Mouse (Mus musculus): ENCODE results near the gene Cdh3. TPM values are rescaled to one million over a fixed set of nuclear protein-coding genes. Genes with fewer than 3 reads are reported as not detected.

Gene Cdh3
- not detected in 2 replicates for total RNA-seq (2015; ENCODE audit: low replicate concordance)
- not detected in 2 replicates for total RNA-seq (2017; ENCODE audit: low replicate concordance)

DNA sequence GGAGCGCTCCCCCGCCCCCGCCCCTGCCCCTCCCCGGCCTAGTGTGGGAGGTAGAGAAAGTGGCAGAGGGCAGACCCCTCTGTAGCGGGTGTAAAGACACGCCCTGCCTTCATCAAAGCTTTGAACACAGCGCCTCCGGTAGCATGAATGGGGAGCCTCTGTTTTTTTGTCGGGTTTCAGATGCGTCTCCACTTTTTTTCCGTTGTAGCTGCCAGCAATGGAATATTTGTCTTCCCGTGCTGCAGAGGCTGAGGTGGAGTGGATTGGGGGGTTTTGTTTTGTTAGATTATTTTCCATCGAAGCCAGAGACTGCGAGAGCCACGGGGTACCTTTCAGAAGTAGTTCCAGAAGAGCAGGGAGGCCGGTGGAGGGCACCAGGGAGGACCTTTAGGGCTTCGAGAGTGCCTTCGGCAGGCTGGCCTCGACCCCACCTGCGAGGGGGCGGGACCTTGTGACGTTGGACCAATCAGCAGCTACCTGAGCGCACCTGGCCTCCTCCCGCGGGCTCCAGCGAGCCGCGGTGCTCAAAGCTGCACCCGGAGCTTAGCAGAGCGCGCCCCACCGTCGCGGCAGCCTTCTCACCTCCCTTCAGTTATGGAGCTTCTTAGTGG, at the start of gene Cdh3:
TSS of gene Cdh3 (plus strand) at position 527 of the 611 bp plus-strand sequence.
- no peak for ATAC-seq (replicated peaks; ENCODE audit: low FRiP score, poor library complexity, severe bottlenecking)

DNA sequence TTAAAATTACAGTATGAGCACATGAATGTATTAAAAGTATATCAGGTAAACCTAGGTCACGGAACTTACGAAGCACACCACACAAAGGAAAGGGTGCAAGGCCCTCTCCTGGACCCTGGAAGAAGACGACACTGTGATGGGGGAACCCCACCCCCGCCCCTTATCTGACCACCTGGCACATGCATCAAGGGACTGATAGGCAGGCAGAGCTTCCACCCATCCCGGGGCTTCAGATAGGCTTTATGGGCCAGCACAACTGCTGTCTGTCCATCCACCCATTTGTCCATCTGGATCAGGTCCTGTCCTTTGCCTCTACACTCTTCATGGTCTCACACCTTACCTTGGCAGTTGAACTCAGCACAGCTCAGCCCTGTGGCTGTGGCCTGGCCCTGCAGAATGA, 48.6 kb upstream of the Cdh3 start:
- no peak for ATAC-seq (replicated peaks; ENCODE audit: low FRiP score, poor library complexity, severe bottlenecking)

DNA sequence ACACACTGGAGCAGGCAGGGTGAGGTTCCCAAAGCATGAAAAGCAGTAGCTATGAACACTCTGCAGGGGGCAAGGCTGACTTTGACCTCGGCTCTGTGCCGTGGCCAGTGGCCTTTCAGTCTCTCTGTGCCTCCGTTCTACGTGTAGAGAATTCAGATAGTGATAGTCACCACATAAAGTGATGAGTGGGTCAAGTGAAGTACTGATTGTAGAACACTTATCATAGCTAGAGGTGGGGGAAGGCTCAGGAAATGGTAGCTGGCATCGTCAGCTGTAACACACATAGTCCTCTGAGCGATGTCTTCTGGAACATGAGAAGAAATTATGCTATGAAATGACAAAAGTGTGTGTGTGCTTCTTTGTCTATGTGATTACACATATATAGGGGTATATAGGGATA, 46.9 kb upstream of the Cdh3 start:
- ATAC-seq (replicated peaks; ENCODE audit: low FRiP score, poor library complexity, severe bottlenecking), result no peak

GRCm38 (mm10) chr8:106469485-106469884, 41.2 kb upstream of the Cdh3 start:
- no peak for ATAC-seq (replicated peaks; ENCODE audit: low FRiP score, poor library complexity, severe bottlenecking)

DNA sequence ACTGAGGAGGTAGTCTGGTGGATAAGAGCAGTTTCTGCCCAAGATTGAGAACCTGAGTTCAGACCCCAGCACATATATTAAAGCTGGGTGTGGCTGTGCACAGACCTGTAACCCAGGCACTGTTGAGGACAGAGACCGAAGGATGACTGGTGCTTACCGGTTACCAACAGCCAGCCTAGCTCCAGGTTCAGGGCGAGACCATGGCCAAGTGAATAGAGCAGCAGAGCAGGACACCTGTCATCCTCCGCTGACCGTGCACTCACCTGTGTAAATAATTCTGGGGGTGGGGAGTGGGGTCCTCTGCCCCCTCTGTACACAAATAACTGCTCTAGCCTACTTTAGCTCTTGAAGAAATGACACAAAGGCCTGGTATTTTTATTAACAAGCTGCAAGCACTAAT, 36.7 kb upstream of the Cdh3 start:
- ATAC-seq (replicated peaks; ENCODE audit: low FRiP score, poor library complexity, severe bottlenecking), result no peak

DNA sequence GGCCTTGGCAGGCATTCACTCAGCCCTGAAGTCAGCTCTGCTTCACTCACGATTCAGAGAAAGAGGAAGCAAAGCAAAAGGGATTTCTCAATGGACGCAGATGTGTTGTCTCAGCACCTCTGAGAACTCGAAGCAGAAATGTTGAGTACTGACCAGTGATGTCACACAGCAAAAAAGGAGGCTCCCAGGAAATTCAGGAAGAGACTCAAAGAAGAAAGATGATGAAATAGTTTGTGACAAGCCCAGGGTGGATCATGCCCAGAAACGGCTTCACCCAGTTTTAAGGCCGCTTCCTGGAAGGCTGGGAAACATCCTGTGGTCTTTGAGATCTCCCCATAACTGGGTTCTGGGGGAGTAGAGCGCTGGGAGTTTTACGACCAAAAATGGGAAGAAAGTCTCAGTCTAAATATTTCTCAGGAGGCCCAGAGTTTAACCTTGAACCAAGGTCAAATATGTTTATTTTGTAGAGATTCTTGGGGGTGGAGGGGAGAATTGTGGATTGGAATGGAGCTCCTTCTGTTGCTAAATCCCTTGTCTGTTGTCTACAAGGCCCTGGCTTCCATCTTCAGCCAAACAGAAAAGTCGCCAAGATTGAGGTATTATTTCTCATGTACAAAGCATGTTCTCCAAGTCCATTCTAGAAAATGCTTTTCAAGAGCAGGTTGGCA, 10.5 kb upstream of the Cdh3 start, which contains the start of gene 6030452D12Rik:
TSS of gene 6030452D12Rik (plus strand) at position 505 of the 668 bp plus-strand sequence.
- ATAC-seq (replicated peaks; ENCODE audit: low FRiP score, poor library complexity, severe bottlenecking), result no peak

- no peak for ATAC-seq (replicated peaks; ENCODE audit: low FRiP score, poor library complexity, severe bottlenecking)
Measured at GRCm38 (mm10) chr8:106504241-106504640, 6.5 kb upstream of the Cdh3 start.

GRCm38 (mm10) chr8:106505328-106505965, 5.2 kb upstream of the Cdh3 start:
- ATAC-seq (replicated peaks; ENCODE audit: low FRiP score, poor library complexity, severe bottlenecking), result no peak

- no peak for ATAC-seq (replicated peaks; ENCODE audit: low FRiP score, poor library complexity, severe bottlenecking)
Measured at GRCm38 (mm10) chr8:106506106-106506505, 4.6 kb upstream of the Cdh3 start.

- ATAC-seq (replicated peaks; ENCODE audit: low FRiP score, poor library complexity, severe bottlenecking), result no peak
Measured at GRCm38 (mm10) chr8:106507761-106508331, 2.8 kb upstream of the Cdh3 start.

GRCm38 (mm10) chr8:106508456-106508855, 2.2 kb upstream of the Cdh3 start:
- no peak for ATAC-seq (replicated peaks; ENCODE audit: low FRiP score, poor library complexity, severe bottlenecking)

- no peak for ATAC-seq (replicated peaks; ENCODE audit: low FRiP score, poor library complexity, severe bottlenecking)
Measured at GRCm38 (mm10) chr8:106509079-106509780, 1.5 kb upstream of the Cdh3 start.

- ATAC-seq (replicated peaks; ENCODE audit: low FRiP score, poor library complexity, severe bottlenecking), result no peak
Measured at GRCm38 (mm10) chr8:106511065-106511501, 392 bp downstream of the Cdh3 start.

DNA sequence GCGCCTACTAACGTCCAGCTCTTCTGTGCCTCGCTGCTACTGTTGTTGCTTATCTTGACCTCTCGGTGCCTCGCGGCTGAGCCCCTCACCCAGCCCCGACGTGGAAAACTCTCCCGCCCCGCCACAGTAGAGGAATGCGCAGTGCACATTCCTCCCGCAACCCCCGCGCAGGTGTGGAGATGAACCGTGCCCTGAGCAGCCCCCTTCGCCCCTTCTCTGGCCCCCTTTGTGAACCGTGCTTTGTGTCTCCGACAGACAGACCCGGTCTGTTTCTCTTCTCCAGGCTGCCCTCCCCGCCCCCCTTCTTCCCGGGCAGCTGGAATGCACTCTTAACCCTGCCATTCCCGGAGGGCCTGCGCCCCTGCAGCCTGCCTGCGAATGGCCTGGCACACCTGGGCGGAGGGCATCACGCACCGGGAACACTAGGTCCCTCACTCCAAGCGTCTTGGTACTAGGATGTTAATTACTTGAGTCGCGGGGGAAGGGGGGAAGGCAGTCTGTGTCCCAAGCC, 895 bp downstream of the Cdh3 start:
- no peak for ATAC-seq (replicated peaks; ENCODE audit: low FRiP score, poor library complexity, severe bottlenecking)

DNA sequence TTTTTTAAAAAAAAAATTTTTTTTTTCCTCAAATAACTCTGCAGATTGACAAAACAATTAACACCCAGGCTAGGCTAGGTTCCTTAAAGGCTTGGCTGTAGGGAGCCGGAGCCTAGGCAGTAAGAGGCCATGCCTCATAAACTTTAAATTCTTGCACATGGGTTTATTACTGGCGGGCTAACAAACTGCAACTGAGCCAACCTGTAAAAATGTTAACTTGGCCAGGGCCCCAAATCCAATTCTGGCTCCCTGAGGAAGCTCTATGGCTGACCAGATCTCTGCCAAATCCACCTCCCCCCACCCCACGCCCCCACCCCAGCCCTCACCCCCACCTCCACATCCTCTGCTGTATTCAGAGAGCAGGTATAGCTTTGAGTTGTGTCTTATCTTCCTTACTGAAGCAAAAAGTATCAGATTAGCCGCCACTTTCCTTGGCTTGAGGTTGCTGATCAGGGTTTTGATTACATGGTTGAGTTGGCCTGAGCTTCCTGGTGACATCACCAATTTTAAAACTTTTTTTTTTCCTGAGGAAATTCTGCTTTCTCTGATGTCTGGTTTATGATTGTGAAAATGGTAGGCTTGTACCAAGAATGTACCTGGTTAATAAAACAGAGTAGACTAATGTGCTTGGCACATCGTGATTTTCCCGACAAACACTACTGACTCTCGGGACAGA, 1.9 kb downstream of the Cdh3 start:
- no peak for ATAC-seq (replicated peaks; ENCODE audit: low FRiP score, poor library complexity, severe bottlenecking)

DNA sequence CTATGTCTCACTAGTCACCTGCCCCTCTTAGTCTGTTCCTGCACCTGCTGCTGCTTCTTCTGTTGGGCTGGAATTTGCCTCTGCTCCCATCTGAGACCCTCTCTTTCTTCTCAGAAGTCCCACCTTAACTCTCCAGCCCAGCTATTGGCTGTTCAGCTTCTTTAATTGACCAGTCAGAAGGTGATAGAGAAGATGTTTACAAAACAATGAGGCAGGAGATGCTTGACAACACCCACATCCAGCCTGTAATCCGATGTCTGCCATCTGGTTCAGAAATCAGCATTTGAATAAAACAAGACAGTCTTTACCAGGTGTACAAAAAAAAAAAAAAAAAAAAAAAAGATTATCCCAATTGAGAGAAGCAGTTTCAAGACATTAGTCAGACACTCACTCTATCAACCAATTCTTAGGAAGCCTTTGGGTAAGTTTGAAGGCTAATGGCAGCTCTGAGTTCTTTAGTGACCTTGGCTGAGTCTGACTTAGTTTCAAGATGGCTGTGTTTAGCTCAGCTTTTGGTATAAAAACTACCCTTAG, 5.3 kb downstream of the Cdh3 start:
- no peak for ATAC-seq (replicated peaks; ENCODE audit: low FRiP score, poor library complexity, severe bottlenecking)

- no peak for ATAC-seq (replicated peaks; ENCODE audit: low FRiP score, poor library complexity, severe bottlenecking)
Measured at GRCm38 (mm10) chr8:106516581-106516980, 5.9 kb downstream of the Cdh3 start.

- no peak for ATAC-seq (replicated peaks; ENCODE audit: low FRiP score, poor library complexity, severe bottlenecking)
Measured at GRCm38 (mm10) chr8:106518763-106519162, 8.1 kb downstream of the Cdh3 start.

- ATAC-seq (replicated peaks; ENCODE audit: low FRiP score, poor library complexity, severe bottlenecking), result no peak
Measured at GRCm38 (mm10) chr8:106520578-106520977, 9.9 kb downstream of the Cdh3 start.

Data from erythroblast, adult 5-6 weeks (primary cell).